In genomic region chr10:20938681-20939080, GRCm38 (mm10) we compare ENCODE assay signal across 27 mouse cellular contexts.
"Had no signal": no experiment of that assay in that cellular context is flagged by ENCODE, and none has a peak within 500 bp of the region (broad histone marks: within the 10 kb centered on the region; RNA-seq: fewer than 3 reads in every experiment).

No protein-coding gene starts in this region.

- H3K36me3 ChIP-seq: heart, embryonic 10.5 days; heart, embryonic 12.5 days; hindbrain, embryonic 10.5 days; hindbrain, embryonic 12.5 days; hindbrain, embryonic 15.5 days; intestine, embryonic 15.5 days; limb, embryonic 10.5 days; limb, embryonic 12.5 days; liver, embryonic 13.5 days; liver, embryonic 15.5 days had no signal

- H3K27ac ChIP-seq: gastrocnemius, adult 2 months; heart, embryonic 10.5 days; hindbrain, embryonic 10.5 days; hindbrain, embryonic 12.5 days; hindbrain, embryonic 15.5 days; intestine, embryonic 15.5 days; left cerebral cortex, adult 2 months; limb, embryonic 10.5 days; limb, embryonic 12.5 days; liver, embryonic 13.5 days; liver, embryonic 15.5 days had no signal

- H3K4me1 ChIP-seq: heart, embryonic 10.5 days; hindbrain, embryonic 10.5 days; hindbrain, embryonic 12.5 days; intestine, embryonic 15.5 days; limb, embryonic 10.5 days; limb, embryonic 12.5 days; liver, embryonic 13.5 days; liver, embryonic 15.5 days had no signal

- H3K4me3 ChIP-seq: gastrocnemius, adult 2 months; heart, embryonic 10.5 days; heart, embryonic 12.5 days; hindbrain, embryonic 10.5 days; hindbrain, embryonic 12.5 days; hindbrain, embryonic 15.5 days; intestine, embryonic 15.5 days; layer of hippocampus, adult 2 months; left cerebral cortex, adult 2 months; limb, embryonic 10.5 days; limb, embryonic 12.5 days; liver, embryonic 13.5 days; liver, embryonic 15.5 days had no signal

- H3K4me2 ChIP-seq: heart, embryonic 12.5 days; hindbrain, embryonic 12.5 days; hindbrain, embryonic 15.5 days; intestine, embryonic 15.5 days; limb, embryonic 12.5 days; liver, embryonic 11.5 days; liver, embryonic 13.5 days; liver, embryonic 15.5 days had no signal

- H3K9me3 ChIP-seq: heart, embryonic 10.5 days; heart, embryonic 12.5 days; hindbrain, embryonic 10.5 days; hindbrain, embryonic 12.5 days; hindbrain, embryonic 15.5 days; intestine, embryonic 15.5 days; limb, embryonic 10.5 days; limb, embryonic 12.5 days; liver, embryonic 13.5 days; liver, embryonic 15.5 days had no signal

- DNase-seq: gastrocnemius, adult 2 months; gastrocnemius, postnatal 10 days; gastrocnemius, postnatal 25 days; heart, adult 18-20 months; heart, postnatal 10 days; heart, postnatal 4 days; kidney, adult 18-20 months; kidney, adult 8-10 months; kidney, postnatal 10 days; kidney, postnatal 25 days; kidney, postnatal 4 days; liver; liver, embryonic 13.5 days had no signal

- ATAC-seq: inflammation-experienced regulatory T-cells, adult 6 months; intestine, embryonic 15.5 days; intestine, postnatal 0 days had no signal

- H3K27me3 ChIP-seq: heart, embryonic 12.5 days; hindbrain, embryonic 12.5 days; hindbrain, embryonic 15.5 days; intestine, embryonic 15.5 days; limb, embryonic 12.5 days; liver, embryonic 13.5 days; liver, embryonic 15.5 days had no signal

- H3K9ac ChIP-seq: heart, embryonic 12.5 days; hindbrain, embryonic 12.5 days; hindbrain, embryonic 15.5 days; intestine, embryonic 15.5 days; limb, embryonic 12.5 days; liver, embryonic 13.5 days; liver, embryonic 15.5 days had no signal
